Mouse (Mus musculus) c-Kit-positive CD71-negative TER-119-negative erythroid progenitor cells, embryonic 14.5 days (primary cell): ENCODE measurements around the gene Atp5j2.
"Not testable (repeated sequence)": the region's sequence is repeated elsewhere in the genome, so short reads cannot be mapped to it uniquely, and the experiment has no call there.

Experiments used
- DNase-seq: peaks from one replicate; pipeline ENCODE4 v3.0.0-alpha.2; 2013; ENCODE audit warnings: low read depth

The Atp5j2 gene

GRCm38 (mm10) chr5:145191962-145192361 is at the start of gene Atp5j2:
Atp5j2 (minus strand) TSS chr5:145192062.
- no peak for DNase-seq

- no peak for DNase-seq
Measured at GRCm38 (mm10) chr5:145234636-145235035, 42.8 kb upstream of the Atp5j2 start.

- DNase-seq = no peak
Measured at GRCm38 (mm10) chr5:145231893-145232411, 40.1 kb upstream of the Atp5j2 start.

DNA sequence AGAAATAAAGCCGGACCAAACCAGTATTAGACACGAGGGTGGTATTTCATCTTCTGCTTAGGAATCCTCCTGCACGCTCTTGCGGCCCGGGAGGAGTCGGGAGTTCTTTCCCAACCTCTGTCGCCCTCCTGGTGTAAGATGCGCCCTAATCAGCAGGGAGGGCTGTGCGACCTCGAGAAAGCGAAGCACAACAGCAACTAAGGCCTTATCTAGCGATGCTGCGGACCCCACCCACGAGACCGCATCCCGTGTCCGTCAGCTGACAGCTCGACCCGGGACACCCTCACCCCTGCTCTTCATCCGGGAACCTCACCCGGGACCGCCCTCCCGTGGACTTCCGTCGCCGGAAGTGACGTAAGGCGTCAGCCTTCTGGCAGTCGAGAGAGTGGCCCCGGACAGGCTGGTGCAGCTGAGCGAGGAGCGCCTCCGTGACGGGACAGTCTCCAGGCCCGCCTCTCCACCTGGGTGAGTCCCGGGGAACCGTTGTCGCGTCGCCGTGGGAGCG is 39.6 kb upstream of the Atp5j2 start, which contains the start of gene Zfp655:
Zfp655 (plus strand) TSS at position 349 of the 505 bp plus-strand sequence.
- peak; percentile 92 for DNase-seq

- no peak for DNase-seq
Measured at GRCm38 (mm10) chr5:145230641-145231040, 38.8 kb upstream of the Atp5j2 start.

DNA sequence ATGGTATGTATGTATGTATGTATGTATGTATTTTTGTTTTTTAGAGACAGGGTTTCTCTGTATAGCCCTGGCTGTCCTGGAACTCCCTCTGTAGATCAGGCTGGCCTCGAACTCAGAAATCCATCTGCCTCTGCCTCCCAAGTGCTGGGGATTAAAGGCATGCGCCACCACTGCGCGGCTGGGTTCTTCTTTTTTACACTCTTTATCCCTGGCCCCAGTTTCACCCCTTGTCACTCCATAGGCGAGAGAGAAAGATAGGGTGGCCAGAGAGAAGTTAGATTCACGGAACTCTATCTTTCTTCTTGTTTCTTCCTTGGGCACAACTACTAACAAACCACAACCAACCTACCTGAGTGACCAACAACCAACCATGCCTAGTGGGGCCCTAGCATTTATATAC is 37.4 kb upstream of the Atp5j2 start:
- not testable (repeated sequence) for DNase-seq

DNA sequence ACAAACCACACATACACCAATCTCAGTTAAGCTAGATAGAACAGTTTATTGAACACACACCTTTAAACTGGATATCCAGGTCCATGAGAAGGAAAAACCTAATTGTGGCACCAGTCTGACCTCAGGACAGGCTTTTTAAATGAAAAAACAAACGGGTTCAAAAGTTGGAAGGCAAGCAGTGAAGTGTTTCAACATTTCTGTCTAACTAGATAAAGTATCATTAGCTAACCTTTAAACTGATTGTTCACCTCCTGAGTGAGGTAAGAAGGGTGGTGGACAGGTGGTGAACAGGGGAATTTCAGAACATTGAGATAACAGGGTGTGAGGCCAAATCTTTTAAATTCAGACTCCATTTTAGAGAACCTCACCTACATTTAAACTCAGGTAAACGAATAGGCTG is 34.6 kb upstream of the Atp5j2 start:
- DNase-seq = no peak

DNA sequence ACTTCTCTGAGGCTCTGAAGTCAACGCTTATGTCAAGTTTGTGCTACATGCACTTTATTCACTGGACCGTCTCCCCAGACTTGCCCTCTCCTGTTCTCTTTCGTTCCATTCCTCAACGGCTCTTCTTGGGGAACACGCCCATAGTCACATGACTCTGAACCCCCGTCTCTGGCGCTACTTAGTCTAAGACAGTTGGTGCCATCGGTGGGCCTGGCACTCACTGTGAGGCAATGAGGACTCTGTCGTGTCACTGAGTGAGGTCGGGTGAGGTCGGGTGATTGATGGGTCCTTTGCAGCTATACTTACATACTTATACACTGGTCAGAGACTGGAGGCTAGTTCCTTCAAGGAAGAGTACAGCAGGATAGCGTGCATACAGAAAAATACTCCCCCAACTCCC is 31.5 kb upstream of the Atp5j2 start:
- DNase-seq = no peak

DNA sequence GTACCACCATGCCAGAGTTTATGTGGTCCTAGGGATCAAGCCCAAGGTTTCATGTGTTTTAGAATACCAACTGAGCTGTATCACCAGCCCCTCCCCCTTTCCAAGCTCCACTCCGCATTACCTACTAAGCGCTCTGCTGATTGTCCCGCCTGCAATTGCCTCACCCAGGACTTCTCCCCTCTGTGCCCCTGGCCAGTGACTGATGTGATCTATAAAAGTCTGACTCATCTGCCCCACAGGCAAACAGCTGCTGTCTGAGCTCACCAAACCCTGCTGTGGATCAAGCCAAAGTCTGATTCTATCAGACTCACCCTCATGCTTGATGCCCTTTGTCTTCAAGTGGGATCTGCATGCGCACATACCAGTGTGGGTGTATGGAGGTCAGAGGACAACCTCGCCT is 31.0 kb upstream of the Atp5j2 start:
- DNase-seq = no peak

DNA sequence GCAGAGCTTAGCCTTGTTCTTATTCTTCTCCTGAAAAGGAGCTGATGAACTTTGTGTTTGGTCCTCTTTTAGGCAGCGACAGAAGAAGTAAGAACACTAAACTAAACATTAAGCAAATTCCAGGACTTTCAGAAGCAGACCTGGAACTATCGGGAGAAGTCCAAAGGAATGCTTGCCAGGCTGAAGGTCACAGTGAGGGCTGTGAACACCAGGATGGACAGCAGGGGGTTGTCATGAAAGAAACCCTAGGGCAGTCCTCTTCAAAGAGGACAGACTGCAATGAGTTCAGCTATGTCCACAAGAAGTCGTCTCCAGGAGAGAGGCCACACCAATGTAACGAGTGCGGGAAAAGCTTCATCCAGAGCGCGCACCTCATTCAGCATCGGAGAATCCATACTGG is 28.1 kb upstream of the Atp5j2 start:
- DNase-seq = no peak

GRCm38 (mm10) chr5:145218671-145219070 is 26.8 kb upstream of the Atp5j2 start:
- no peak for DNase-seq

DNA sequence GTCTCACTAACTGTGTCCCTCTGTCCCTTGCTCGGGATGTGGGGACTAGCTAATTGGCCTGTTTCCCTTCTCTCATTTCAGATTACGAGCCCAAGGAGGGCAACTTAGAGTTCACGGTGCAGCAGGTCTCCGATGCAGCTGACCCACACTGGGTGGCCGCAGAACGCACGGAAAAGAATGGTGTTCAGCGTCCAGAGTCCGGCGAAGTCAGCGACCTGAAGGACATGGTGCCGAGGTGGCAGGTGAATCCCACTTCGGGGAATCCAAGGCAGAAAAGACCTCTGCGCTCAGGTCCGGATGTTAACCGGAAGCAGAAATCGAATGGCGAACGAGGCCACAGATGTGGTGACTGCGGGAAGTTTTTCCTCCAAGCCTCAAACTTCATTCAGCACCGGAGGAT is 26.3 kb upstream of the Atp5j2 start:
- DNase-seq = no peak

DNA sequence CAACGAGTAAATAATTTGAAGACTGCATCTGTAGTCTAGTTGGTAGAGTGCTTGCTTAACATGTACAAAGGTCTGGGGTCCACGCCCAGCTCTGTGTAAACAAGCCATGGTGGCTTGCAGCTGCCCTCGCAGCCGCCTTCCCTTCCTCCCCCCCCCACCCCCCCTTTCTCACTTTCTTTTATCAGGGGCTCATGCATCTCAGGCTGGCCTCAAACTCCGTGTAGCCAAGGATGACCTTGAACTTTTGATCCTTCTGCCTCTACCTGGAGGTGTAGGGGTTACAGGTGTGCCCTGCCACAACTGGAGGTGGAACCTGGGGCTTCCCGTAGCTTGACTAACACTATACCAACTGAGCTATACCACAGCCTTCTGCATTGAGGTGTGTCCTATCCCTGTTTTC is 25.9 kb upstream of the Atp5j2 start:
- no peak for DNase-seq

- DNase-seq = no peak
Measured at GRCm38 (mm10) chr5:145214679-145215078, 22.8 kb upstream of the Atp5j2 start.

DNA sequence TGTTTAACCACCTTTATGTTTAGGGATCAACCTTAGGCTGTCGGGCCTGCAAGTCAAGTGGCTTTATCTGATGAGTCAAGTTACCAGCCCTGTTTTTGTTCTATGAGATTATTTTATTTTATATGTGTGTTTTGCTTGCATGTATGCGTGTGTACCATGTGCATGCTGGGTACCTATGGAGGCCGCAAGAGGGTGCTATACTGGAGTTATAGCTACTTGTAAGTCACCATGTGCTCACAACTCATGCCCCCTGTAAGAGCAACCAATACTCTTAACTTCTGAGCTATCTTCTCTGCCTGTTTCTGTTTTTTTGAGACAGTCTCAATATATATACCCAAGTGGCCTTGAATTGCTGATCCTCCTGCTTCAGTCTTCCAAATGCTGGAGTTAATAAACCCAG is 21.6 kb upstream of the Atp5j2 start:
- no peak for DNase-seq

- DNase-seq = no peak
Measured at GRCm38 (mm10) chr5:145212216-145212615, 20.4 kb upstream of the Atp5j2 start.

GRCm38 (mm10) chr5:145211340-145211739 is 19.5 kb upstream of the Atp5j2 start:
- no peak for DNase-seq

DNA sequence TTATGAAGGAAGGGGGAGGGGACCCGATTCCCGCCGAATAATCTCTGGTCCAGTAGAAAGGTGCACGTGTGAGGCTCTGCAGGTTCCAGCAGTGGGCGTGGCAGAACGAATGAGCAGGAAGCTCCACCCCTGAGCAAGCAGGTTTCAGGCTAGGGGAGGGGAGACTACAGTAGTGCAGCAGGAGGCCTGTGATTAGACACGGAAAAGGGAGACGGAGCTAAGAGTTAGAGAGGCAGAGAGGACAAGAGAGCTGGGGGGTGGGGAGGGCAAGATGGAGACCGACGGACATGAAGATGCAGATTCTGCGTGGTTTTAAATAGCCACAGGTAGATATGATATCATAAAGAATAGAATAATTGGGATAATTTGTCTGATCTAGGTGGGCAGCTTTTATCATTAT is 16.5 kb upstream of the Atp5j2 start:
- DNase-seq = not testable (repeated sequence)

DNA sequence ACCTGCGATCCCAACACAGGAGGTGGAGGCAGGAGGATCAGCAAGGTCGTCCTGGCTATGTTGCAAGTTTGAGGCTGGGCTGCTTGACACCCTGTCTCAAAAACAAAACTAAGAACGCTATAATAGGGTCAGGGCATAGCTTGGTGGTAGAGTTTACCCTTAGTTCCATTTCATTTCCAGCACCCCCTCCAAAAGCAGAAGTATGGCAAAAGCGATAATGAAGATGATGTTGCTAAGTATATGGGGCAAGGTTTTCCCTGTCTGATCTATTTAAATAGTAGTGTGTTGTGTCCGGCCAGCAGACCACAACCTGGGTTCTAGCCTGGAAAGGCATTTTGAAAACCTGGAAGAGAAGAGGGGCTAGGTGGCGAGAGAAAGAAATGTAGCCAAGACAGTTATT is 16.1 kb upstream of the Atp5j2 start:
- no peak for DNase-seq

DNA sequence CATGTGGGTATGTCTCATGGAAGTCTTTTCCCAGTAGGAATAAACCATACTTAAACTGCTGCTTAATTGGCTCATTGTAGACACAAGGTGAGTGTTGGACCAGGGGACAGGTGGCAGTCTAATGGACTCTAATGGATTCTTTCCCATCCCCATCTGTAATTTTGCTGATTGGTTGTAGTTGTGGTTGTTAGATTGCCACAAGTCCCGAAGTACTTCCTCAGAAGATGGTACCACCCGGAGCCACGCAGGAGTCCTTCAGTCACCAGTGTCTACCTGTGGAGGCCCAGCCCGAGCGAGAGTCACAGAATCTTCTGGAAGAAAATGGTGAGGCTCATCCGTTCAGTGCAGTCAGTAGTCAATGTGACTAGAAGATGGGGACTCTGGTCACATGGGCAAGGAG is 15.5 kb upstream of the Atp5j2 start:
- DNase-seq = no peak

DNA sequence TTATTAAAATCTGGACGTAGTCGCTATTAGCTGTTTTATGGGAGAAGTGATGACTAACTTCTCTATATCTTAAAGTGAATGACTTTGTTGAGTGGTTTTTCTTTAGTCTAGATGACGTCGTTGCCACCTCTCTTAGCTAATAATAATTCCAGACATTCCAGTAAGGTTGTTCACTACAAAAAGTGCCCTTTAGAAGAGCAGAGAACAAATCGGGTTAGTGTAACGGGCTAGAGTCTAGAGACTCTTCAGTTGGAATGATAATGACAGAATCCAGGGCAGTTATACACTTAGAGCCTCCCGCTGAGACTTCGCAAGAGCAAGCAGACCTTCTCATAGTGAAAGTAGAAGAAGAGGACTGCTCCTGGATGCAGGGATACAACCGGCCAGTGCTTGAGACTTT is 13.2 kb upstream of the Atp5j2 start:
- no peak for DNase-seq

- DNase-seq = peak; percentile 94
Measured at GRCm38 (mm10) chr5:145203936-145204691, 12.3 kb upstream of the Atp5j2 start, which contains the start of gene Zkscan5. Zkscan5 (plus strand) TSS chr5:145204562.

DNA sequence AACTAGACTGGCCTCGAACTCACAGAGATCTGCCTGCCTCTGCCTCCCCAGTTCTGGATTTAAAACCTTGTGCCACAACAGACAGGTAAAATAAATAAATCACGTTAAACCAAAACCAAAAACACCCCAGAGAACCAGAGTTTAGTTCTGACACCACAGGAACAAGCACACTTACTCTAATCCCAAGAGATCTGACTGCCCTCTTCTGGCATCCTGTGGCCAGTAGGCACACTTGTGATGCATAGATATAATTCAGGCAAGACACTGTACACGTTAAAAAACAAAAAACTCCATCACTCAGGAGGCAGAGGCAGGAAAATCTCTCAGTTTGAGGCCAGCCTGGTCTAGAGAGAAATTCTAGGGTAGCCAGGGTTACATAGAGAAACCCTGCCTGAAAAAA is 10.6 kb upstream of the Atp5j2 start:
- DNase-seq = no peak
